Mouse (Mus musculus): Measurements from ENCODE around the gene Tmem110.

The Tmem110 gene

GRCm38 (mm10) chr14:30903036-30903435 lies 77.6 kb downstream of the Tmem110 start:
- no peak for DNase-seq (ENCODE audit: low read depth, low spot score)

- no peak for DNase-seq (ENCODE audit: low read depth, low spot score)
Observed at GRCm38 (mm10) chr14:30904307-30904706, 78.9 kb downstream of the Tmem110 start.

- no peak for DNase-seq (ENCODE audit: low read depth, low spot score)
Observed at GRCm38 (mm10) chr14:30906001-30906400, 80.6 kb downstream of the Tmem110 start.

GRCm38 (mm10) chr14:30907814-30908265 lies 82.5 kb downstream of the Tmem110 start:
- no peak for DNase-seq (ENCODE audit: low read depth, low spot score)

- DNase-seq (ENCODE audit: low read depth, low spot score), result no peak
Observed at GRCm38 (mm10) chr14:30911141-30911540, 85.8 kb downstream of the Tmem110 start.

- DNase-seq (ENCODE audit: low read depth, low spot score), result no peak
Observed at GRCm38 (mm10) chr14:30912641-30913040, 87.3 kb downstream of the Tmem110 start.

- no peak for DNase-seq (ENCODE audit: low read depth, low spot score)
Observed at GRCm38 (mm10) chr14:30913404-30913803, 88.0 kb downstream of the Tmem110 start.

- DNase-seq (ENCODE audit: low read depth, low spot score), result no peak
Observed at GRCm38 (mm10) chr14:30916516-30916915, 91.1 kb downstream of the Tmem110 start.

- no peak for DNase-seq (ENCODE audit: low read depth, low spot score)
Observed at GRCm38 (mm10) chr14:30922053-30922670, 96.8 kb downstream of the Tmem110 start.

- DNase-seq (ENCODE audit: low read depth, low spot score), result no peak
Observed at GRCm38 (mm10) chr14:30923375-30924105, 98.2 kb downstream of the Tmem110 start, which contains the start of gene Itih3. Itih3 (minus strand) TSS chr14:30923760.

GRCm38 (mm10) chr14:30925492-30925891 lies 100.1 kb downstream of the Tmem110 start:
- no peak for DNase-seq (ENCODE audit: low read depth, low spot score)
